9 mouse cellular contexts compared by ENCODE assay signal in the genomic region with DNA sequence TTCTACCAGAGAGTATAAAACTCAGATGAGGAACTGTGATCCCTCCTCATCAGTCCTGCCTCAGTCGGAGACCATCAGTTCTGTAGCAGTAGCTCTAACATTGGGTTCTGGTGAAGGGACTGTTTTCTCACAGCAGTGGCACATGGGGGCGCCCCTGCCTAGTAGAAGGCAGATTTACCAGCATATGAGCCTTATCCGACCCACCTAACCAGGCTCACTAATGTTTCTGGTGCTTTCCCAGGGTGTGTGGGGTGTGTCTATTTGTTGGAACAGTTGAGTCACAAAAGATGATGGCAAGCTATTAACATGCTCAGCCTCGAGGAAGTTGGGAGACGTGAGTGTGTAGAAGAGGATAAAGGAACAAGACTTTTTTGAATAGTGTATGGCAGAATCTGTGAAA.
DNase-seq lines count a peak whose midpoint lies in the region; ATAC-seq lines count a peak whose summit lies in the region.
"Had no signal": no experiment of that assay in that cellular context is flagged by ENCODE, and none has a peak within 500 bp of the region (broad histone marks: within the 10 kb centered on the region; RNA-seq: fewer than 3 reads in every experiment).

No protein-coding gene starts in this region.

- H3K27ac ChIP-seq in stomach, embryonic 16.5 days (ENCODE audit: low read length): no peak overlapping the region
- H3K27ac ChIP-seq: limb, embryonic 13.5 days had no signal

- H3K36me3 ChIP-seq in stomach, embryonic 16.5 days (ENCODE audit: control insufficient read depth, insufficient read depth, low read length): no peaks in the 10 kb centered on the region
- H3K36me3 ChIP-seq: limb, embryonic 13.5 days had no signal

- H3K4me3 ChIP-seq in stomach, embryonic 16.5 days (replicated peaks; ENCODE audit: low read length): no peak overlapping the region
- H3K4me3 ChIP-seq: limb, embryonic 13.5 days had no signal

- no peak overlapping the region for H3K9ac ChIP-seq in stomach, embryonic 16.5 days (ENCODE audit: low read length)
- H3K9ac ChIP-seq: limb, embryonic 13.5 days had no signal

- WGBS in stomach, embryonic 16.5 days: 37% methylated on average over 5 of the region's 5 CpGs

- H3K9me3 ChIP-seq in stomach, embryonic 16.5 days (replicated peaks; ENCODE audit: control insufficient read depth, low read length): no peaks in the 10 kb centered on the region
- H3K9me3 ChIP-seq: limb, embryonic 13.5 days had no signal

- H3K4me1 ChIP-seq in stomach, embryonic 16.5 days (ENCODE audit: control insufficient read depth, insufficient read depth, low read length): no peaks in the 10 kb centered on the region
- H3K4me1 ChIP-seq: limb, embryonic 13.5 days had no signal

- peak; percentile 96 for ATAC-seq in frontal cortex, adult (ENCODE audit: low TSS enrichment)
- ATAC-seq in stomach, embryonic 16.5 days (ENCODE audit: insufficient read depth, low FRiP score): peak; percentile 40; the same call in 1 of the 2 replicates

- peak; percentile 2 for DNase-seq in ovary, postnatal 10 days (ENCODE audit: low spot score)
- DNase-seq in ovary, adult 18-20 months (ENCODE audit: low spot score): no peak
- DNase-seq in brain, embryonic 18.5 days (ENCODE audit: low read depth, low spot score): peak; percentile 40
- peak; percentile 56 to 74 for DNase-seq in layer of hippocampus, postnatal 10 days (ENCODE audit: low spot score in 2 of 2)
- peak; percentile 15 for DNase-seq in mesoderm, embryonic 11.5 days (ENCODE audit: low read depth, low spot score)
- DNase-seq in spleen, postnatal 36 days (ENCODE audit: low spot score in 2 of 2): no peak

- no peak overlapping the region for H3K4me2 ChIP-seq in stomach, embryonic 16.5 days (ENCODE audit: low read depth, low read length)
- H3K4me2 ChIP-seq: limb, embryonic 13.5 days had no signal

- no peaks in the 10 kb centered on the region for H3K27me3 ChIP-seq in stomach, embryonic 16.5 days (ENCODE audit: control insufficient read depth, insufficient read depth, low read length)
- H3K27me3 ChIP-seq: limb, embryonic 13.5 days had no signal

Comparison
In these comparisons a context has a peak if more than half of its experiments do, and no peak if none do; other contexts are left out.
1. DNase-seq: peak in ovary, postnatal 10 days (single experiment), brain, embryonic 18.5 days (single experiment), layer of hippocampus, postnatal 10 days (2 of 2) and mesoderm, embryonic 11.5 days (single experiment); none in ovary, adult 18-20 months (single experiment) and spleen, postnatal 36 days (0 of 2).